Mouse (Mus musculus): ENCODE data around the gene Lmod1. TPM values are rescaled to one million over a fixed set of nuclear protein-coding genes. Genes with fewer than 3 reads are reported as not detected.
A peak's percentile ranks its signal among the peaks of the same experiment; 100 is the strongest.

The Lmod1 gene
- polyA plus RNA-seq, 1 experiment from 2014 or later: 1.5 TPM

GRCm38 (mm10) chr1:135405356-135405755 lies 80.7 kb downstream of the Lmod1 start:
- WGBS (ENCODE audit: insufficient replicate concordance): 61% methylated on average over 7 of the region's 7 CpGs
- no peaks in the 10 kb centered on the region for H3K4me1 ChIP-seq (ENCODE audit: control insufficient read depth, insufficient read depth, low read length)
- no peak overlapping the region for H3K4me3 ChIP-seq (ENCODE audit: low read depth, low read length)
- no peaks in the 10 kb centered on the region for H3K27me3 ChIP-seq (ENCODE audit: control insufficient read depth, insufficient read depth, low read length)
- no peak overlapping the region for H3K4me2 ChIP-seq
- H3K27ac ChIP-seq (ENCODE audit: low read depth, low read length): no peak overlapping the region
- H3K9ac ChIP-seq (ENCODE audit: low read depth, low read length): no peak overlapping the region
- H3K9me3 ChIP-seq (replicated peaks; ENCODE audit: control insufficient read depth, low read length): no peaks in the 10 kb centered on the region
- no peak for ATAC-seq (replicated peaks; ENCODE audit: insufficient number of reproducible peaks, low FRiP score, low TSS enrichment)
- H3K36me3 ChIP-seq (ENCODE audit: control insufficient read depth, insufficient read depth, low read length): peaks cover 53% of the 10 kb centered on the region

- Histone ChIP-seq H3K9me3 (replicated peaks; ENCODE audit: control insufficient read depth, low read length) (no peaks in the 10 kb centered on the region), H3K4me3 (ENCODE audit: low read depth, low read length) (no peak overlapping the region), H3K27me3 (ENCODE audit: control insufficient read depth, insufficient read depth, low read length) (no peaks in the 10 kb centered on the region), H3K9ac (ENCODE audit: low read depth, low read length) (no peak overlapping the region), H3K4me2 (no peak overlapping the region), H3K27ac (ENCODE audit: low read depth, low read length) (no peak overlapping the region), H3K36me3 (ENCODE audit: control insufficient read depth, insufficient read depth, low read length) (peaks cover 49% of the 10 kb centered on the region), H3K4me1 (ENCODE audit: control insufficient read depth, insufficient read depth, low read length) (peaks cover 14% of the 10 kb centered on the region)
- no peak for ATAC-seq (replicated peaks; ENCODE audit: insufficient number of reproducible peaks, low FRiP score, low TSS enrichment)
- 87% methylated on average over 4 of the region's 4 CpGs for WGBS (ENCODE audit: insufficient replicate concordance)
These were observed 84.4 kb downstream of the Lmod1 start for GRCm38 (mm10) chr1:135408973-135409372.

GRCm38 (mm10) chr1:135410967-135411366 lies 86.4 kb downstream of the Lmod1 start:
- Histone ChIP-seq H3K27me3 (ENCODE audit: control insufficient read depth, insufficient read depth, low read length) (no peaks in the 10 kb centered on the region), H3K36me3 (ENCODE audit: control insufficient read depth, insufficient read depth, low read length) (peaks cover 43% of the 10 kb centered on the region), H3K4me2 (no peak overlapping the region), H3K9me3 (replicated peaks; ENCODE audit: control insufficient read depth, low read length) (no peaks in the 10 kb centered on the region), H3K27ac (ENCODE audit: low read depth, low read length) (peak overlapping the region; percentile 62), H3K9ac (ENCODE audit: low read depth, low read length) (peak overlapping the region; percentile 1; the same call in 1 of the 2 replicates), H3K4me3 (ENCODE audit: low read depth, low read length) (no peak overlapping the region), H3K4me1 (ENCODE audit: control insufficient read depth, insufficient read depth, low read length) (peaks cover 15% of the 10 kb centered on the region)
- ATAC-seq (replicated peaks; ENCODE audit: insufficient number of reproducible peaks, low FRiP score, low TSS enrichment): 0 out of 2 replicates have a peak, but pooled peaks have one; percentile 59
- WGBS (ENCODE audit: insufficient replicate concordance): 47% methylated on average over 2 of the region's 2 CpGs

- no peaks in the 10 kb centered on the region for H3K27me3 ChIP-seq (ENCODE audit: control insufficient read depth, insufficient read depth, low read length)
- peaks cover 45% of the 10 kb centered on the region for H3K36me3 ChIP-seq (ENCODE audit: control insufficient read depth, insufficient read depth, low read length)
- H3K27ac ChIP-seq (ENCODE audit: low read depth, low read length): 0 out of 2 replicates have a peak overlapping the region, but pooled peaks have one; percentile 22
- WGBS (ENCODE audit: insufficient replicate concordance): 81% methylated on average over 4 of the region's 4 CpGs
- H3K9me3 ChIP-seq (replicated peaks; ENCODE audit: control insufficient read depth, low read length): no peaks in the 10 kb centered on the region
- ATAC-seq (replicated peaks; ENCODE audit: insufficient number of reproducible peaks, low FRiP score, low TSS enrichment): no peak
- H3K9ac ChIP-seq (ENCODE audit: low read depth, low read length): no peak overlapping the region
- peaks cover 15% of the 10 kb centered on the region for H3K4me1 ChIP-seq (ENCODE audit: control insufficient read depth, insufficient read depth, low read length)
- H3K4me2 ChIP-seq: no peak overlapping the region
- H3K4me3 ChIP-seq (ENCODE audit: low read depth, low read length): no peak overlapping the region
These were observed 87.5 kb downstream of the Lmod1 start for GRCm38 (mm10) chr1:135412130-135412529.

- no peak overlapping the region for H3K27ac ChIP-seq (ENCODE audit: low read depth, low read length)
- H3K36me3 ChIP-seq (ENCODE audit: control insufficient read depth, insufficient read depth, low read length): peaks cover 49% of the 10 kb centered on the region
- H3K9me3 ChIP-seq (replicated peaks; ENCODE audit: control insufficient read depth, low read length): no peaks in the 10 kb centered on the region
- H3K4me3 ChIP-seq (ENCODE audit: low read depth, low read length): no peak overlapping the region
- no peak overlapping the region for H3K4me2 ChIP-seq
- H3K9ac ChIP-seq (ENCODE audit: low read depth, low read length): no peak overlapping the region
- no peak for ATAC-seq (replicated peaks; ENCODE audit: insufficient number of reproducible peaks, low FRiP score, low TSS enrichment)
- H3K4me1 ChIP-seq (ENCODE audit: control insufficient read depth, insufficient read depth, low read length): peaks cover 15% of the 10 kb centered on the region
- H3K27me3 ChIP-seq (ENCODE audit: control insufficient read depth, insufficient read depth, low read length): no peaks in the 10 kb centered on the region
These were observed 89.4 kb downstream of the Lmod1 start for GRCm38 (mm10) chr1:135413996-135414395.

Other genes with a start within 250 kb of the Lmod1 start
- gene Lgr6, start 219.5 kb upstream of the Lmod1 start, polyA plus RNA-seq (2014; fragmentation: Nextera tagmentation; extraction: Ambion mirVana): 1.0 and 1.4 TPM in 2 replicates
- gene Ptpn7, start 192.1 kb upstream of the Lmod1 start, polyA plus RNA-seq (2014; fragmentation: Nextera tagmentation; extraction: Ambion mirVana): 1.2 and 2.0 TPM in 2 replicates
- gene Arl8a, start 178.0 kb upstream of the Lmod1 start, polyA plus RNA-seq (2014; fragmentation: Nextera tagmentation; extraction: Ambion mirVana): 27.7 and 29.7 TPM in 2 replicates
- gene Gpr37l1, start 157.1 kb upstream of the Lmod1 start, polyA plus RNA-seq (2014; fragmentation: Nextera tagmentation; extraction: Ambion mirVana): not detected in 2 replicates
- 1.0 and 1.3 TPM in 2 replicates for gene Elf3, start 66.2 kb upstream of the Lmod1 start, polyA plus RNA-seq (2014; fragmentation: Nextera tagmentation; extraction: Ambion mirVana)
- gene Rnpep, start 40.7 kb upstream of the Lmod1 start, polyA plus RNA-seq (2014; fragmentation: Nextera tagmentation; extraction: Ambion mirVana): 64.4 and 65.2 TPM in 2 replicates
- 333 and 344 TPM in 2 replicates for gene Timm17a, start 11.0 kb upstream of the Lmod1 start, polyA plus RNA-seq (2014; fragmentation: Nextera tagmentation; extraction: Ambion mirVana)
- 25.6 and 27.0 TPM in 2 replicates for gene Shisa4, start 50.4 kb downstream of the Lmod1 start, polyA plus RNA-seq (2014; fragmentation: Nextera tagmentation; extraction: Ambion mirVana)
- gene Ipo9, start 105.7 kb downstream of the Lmod1 start, polyA plus RNA-seq (2014; fragmentation: Nextera tagmentation; extraction: Ambion mirVana): 111 and 132 TPM in 2 replicates